Mouse (Mus musculus) T-helper 2 cell (primary cell): ENCODE data around the gene Repin1.

ENCODE experiments used
- in situ Hi-C: fragments of 300-600 bp; cut with MboI, MseI; formaldehyde crosslinking; loops from one replicate; pipeline ENCODE4 v1.15.1; 2025; ENCODE audit warnings: high pct_unique_total_duplicates

The Repin1 gene

DNA sequence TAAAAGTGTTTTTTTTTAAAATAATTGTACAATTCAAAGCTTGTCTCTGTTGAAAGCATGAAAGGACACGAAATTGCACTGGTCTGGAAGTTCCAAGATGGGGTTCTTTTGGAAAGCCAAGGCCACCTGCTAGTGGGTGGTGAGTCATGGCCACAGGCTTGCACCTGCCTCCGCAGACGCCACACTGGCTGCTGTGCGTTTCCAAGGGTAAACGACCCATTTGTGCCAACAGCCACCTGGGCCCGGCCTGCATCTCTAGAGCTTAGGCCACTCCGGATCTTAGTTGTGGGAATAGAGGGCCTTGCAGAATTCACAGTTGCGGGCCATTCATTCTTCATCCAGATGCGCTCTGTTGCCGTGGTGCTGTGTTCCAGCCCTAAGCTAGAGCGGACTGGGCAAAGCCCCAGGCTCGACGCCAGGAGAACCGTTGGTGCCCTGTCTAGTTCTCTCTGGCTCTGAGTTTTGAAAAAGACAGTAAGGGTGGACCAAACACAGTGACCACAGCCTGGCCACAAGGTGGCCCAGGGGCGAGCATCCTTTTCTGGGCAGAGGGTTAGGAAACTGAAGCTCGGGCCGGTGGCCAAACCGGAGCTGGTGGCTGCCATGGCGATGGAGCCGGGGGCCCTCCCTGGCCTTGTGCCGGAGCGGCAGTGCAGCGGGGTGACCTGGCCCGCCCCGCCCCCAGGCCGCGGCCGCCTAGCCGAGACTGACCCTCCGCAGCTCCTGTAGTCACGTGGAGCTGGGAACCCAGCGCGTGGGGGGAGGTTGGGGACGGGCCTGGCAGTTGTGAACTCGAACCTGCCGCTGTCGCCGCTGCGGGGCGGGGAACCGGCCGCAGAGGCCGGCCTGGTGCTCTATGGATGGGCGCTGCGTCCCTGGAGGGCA, at the start of gene Repin1, which contains the start of gene Gm44965:
TSS of gene Repin1 (plus strand) at position 726 of the 885 bp plus-strand sequence.
TSS of gene Gm44965 (plus strand) at position 784 of the 885 bp plus-strand sequence.
- in situ Hi-C loops: no loop called here

DNA sequence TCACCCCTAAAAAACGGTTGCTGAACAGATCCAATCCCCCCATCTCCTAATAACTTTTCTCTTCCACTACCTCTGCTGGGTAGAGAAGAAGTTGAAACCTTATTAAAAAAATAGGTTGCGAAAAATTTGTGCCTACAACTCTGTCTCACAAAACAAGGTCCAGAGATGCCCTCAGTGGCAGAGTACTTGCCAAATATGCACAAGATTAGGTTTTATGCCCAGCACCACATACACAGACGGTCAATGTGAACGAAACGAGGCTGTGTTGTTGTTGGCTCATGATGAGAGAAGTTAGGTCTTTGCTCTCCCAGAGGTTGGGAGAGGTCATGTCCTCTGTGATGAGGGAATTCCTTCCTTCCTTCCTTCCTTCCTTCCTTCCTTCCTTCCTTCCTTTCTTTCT, 48.4 kb upstream of the Repin1 start:
- in situ Hi-C loops: loop anchor here (10.0 kb wide), 1 partner anchor 370 kb away; no protein-coding TSS in a partner anchor

DNA sequence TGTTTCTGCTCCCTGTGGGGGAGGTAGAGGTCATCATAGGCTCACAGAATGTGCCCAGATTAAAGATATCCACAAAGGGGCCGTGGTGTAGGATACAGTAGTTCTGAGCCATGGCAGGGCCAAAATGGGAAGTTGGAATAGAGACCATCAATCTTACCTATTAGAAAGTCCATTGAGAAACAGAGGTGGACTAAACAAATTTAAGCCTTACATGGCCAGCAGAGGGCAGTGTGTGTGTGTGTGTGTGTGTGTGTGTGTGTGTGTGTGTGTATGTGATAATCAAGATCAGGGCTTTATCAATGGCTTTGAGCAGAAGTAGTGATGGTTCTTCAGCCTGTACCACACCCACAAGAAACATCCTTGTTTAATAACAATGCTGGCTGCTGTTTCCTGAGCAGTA, 47.4 kb upstream of the Repin1 start:
- in situ Hi-C loops: loop anchor here (10.0 kb wide), 1 partner anchor 371 kb away; no protein-coding TSS in a partner anchor

DNA sequence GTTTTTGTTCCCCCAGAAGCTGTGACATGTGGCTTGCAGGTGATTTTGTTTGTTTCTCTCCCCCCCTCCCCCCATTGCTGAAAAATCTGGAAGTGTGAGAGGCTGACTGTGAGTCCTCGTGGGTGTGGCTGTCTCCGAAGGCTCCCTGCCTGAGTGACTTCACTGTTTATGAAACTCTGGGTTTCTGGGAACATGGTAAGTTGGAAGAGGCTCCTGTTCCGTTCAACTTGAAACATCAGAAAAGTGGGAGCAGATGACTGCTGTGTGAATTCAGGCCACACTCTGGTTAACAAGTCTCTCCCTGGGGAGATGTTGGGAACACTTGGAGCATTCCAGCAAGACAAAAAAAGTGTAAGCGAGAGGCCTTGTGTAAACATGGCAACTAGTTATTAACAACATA, 46.8 kb upstream of the Repin1 start:
- in situ Hi-C loops: loop anchor here (10.0 kb wide), 1 partner anchor 372 kb away; no protein-coding TSS in a partner anchor

DNA sequence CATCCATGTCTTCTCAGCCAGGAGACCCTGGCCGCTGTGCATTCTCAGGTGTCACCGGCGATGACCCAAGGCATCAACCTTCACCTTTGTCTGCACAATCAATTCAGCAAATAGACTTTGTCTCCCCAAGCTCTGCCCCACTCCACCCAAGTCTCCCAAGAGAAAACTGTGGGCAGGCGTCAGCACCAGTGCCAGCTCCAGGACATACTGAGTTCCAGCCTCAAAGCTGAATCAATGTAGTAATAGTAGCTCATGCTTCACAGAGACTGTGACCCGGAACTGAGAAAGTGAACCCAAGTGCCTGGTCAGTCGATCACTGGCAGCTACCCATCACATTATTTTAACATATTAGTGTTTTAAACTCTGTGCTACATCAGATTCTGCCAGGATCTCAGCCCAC, 45.4 kb upstream of the Repin1 start:
- in situ Hi-C loops: loop anchor here (10.0 kb wide), 1 partner anchor 374 kb away; no protein-coding TSS in a partner anchor

DNA sequence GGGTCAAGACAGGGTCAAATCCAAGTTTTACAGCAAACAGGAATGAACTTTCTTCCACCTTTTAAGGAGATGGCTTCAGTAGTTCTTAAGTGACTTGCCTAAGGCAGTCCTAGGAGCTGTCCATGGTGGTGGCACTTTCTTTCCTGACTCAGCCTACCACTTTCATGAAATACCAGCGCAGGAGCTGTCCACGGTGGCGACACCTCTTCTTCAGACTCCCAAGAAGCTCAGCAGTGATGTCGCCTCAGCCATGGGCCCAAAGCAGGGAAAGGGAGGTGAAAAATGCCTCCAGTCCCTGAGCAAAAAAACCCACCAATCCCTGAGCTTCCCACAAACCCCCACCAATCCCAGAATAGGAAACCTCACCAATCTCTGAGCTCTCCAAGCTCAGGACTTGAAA, 40.8 kb upstream of the Repin1 start:
- in situ Hi-C loops: no loop called here

DNA sequence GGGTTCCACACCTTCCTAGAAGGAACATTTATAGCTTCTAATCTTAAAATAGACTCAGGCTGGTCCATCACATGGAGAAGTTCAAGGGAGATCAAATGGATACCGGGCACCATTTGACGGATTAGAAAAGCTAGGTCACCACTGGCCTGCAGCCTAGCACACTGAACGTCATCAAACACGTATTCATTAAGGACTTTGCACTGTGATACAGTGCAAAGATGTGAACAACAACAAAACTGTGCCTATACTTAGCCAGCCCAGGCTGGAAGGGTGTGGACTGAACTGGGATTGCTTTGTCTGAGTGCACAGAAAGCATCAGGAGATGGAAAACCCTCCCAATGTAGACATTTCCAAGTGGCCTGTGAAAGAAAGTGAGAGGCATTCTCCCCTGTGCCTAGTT, 39.9 kb upstream of the Repin1 start:
- in situ Hi-C loops: no loop called here

DNA sequence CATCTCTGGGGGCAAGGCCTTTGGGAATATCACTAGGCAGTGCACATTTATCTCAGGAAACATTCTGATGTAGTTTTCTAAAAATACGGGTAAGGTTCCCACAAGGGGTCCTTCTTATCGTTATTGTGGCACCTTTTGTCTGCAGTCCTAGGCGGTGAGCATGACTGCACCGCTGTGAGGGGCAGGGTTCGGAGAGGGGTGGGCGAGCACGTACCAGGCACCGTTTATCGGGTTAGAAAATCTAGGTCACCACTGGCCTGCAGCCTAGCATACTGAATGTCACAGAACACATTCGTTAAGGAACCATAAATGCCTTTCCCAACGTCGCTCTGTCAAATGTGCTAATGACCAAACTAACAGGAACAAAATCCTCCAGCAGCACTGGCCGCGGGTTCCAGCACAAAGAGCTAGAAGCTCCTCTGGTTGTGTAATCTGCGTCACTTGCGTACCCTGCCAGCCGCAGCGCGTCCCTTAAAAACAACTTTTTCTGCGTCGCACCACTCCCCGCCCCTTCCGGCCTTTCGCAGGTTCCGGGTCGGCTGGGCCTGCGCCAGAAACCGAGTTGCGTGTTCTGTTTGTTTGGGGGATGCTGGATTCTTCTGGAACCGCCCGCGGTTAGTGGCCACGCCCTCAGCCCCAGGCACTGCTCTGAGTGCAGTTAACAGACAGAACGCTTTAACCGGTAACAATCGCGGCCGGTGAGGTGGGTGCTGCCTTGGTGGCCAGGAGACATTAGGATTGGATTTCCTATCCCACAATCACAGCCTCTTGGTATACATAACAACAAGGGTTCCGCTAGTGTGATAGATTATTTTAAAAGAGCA, 39.2 kb upstream of the Repin1 start, which contains the start of gene Lrrc61:
TSS of gene Lrrc61 (plus strand) at position 517 of the 824 bp plus-strand sequence.
- in situ Hi-C loops: no loop called here

DNA sequence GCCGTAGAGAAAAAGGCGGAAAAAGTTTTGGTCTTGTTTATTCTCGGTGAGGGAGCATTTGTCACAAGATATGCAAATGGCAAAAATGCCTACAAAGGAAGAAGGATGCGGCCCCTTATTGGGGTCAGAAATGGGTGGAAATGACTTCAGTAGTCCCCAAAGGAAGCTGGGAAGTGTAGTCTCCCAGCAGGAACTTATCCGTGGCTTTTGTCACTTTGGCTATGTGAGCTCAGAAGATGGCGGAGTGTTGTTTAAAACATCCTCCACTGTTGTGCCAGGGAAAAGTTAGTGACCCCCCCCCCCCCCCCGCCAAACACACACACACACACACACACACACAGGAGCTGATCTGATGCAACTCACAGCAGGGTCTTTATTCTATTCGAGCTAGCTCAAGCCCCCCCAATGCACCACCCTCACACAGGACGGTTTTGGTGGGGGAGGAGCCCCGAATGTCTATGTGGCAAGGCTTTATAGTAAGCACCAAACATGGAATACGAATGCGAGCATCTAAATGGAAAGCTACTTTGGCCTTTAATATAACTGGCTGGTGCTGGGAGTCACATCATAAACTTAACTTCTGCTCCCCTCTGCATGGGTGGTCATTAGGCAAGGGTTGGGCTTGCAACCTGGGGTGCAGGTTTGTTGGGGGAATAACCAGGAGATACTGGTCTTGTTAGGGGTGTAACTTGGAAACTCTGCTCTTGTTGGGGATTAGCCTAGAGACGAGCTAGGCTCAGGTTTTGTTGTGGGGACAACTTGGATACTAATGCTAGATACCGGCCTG, 38.4 kb upstream of the Repin1 start:
- in situ Hi-C loops: no loop called here

DNA sequence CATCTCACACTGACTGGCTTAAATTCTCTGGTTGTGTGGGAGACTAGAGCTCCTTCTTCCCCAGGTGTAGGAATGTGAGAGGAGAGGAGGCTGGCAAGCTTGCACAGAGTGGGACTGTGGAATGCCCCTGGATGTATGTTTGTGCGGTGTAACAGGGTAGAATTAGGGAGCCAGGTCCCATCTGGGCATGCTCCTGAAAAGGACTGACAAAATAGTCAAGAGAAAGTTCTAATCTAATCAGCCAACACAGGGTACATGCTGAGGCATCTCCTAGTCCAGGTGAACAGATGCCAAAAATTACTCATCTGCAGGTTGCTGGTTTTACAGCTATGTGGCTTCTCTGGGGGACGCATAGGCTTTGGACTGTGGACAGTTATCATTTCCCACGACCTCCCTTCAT, 37.7 kb upstream of the Repin1 start:
- in situ Hi-C loops: no loop called here

DNA sequence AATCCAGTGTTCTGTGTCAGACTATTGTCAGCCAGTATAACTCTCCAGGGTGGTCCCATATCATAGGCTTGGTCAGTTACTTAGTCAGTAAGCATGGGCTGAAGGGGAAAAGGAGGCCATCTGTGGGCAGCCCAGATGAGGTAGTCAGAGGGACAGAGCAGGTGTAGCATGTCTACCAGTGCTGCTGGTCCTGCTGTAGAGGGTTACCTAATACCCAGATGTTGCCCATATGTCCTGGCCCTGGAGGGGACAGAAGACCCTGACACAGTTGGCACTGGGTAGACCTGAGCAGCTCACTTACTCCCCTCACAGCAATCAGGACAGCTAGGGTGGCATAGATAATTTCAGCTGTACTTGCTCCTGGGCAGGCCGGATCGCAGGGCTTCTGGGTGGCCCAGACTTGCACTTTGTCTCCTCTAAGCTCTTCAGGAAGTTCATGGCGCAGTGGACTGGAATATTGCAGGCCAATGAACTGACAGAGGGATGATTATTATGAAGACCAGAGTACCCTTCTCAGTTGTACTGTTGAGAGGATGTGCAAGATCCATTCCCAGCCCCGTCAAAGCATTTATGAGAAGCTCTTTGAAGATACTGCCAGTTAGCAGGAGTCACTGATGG, 27.9 kb upstream of the Repin1 start:
- in situ Hi-C loops: loop anchor here (5.0 kb wide), 1 partner anchor 49 kb away; no protein-coding TSS in a partner anchor

DNA sequence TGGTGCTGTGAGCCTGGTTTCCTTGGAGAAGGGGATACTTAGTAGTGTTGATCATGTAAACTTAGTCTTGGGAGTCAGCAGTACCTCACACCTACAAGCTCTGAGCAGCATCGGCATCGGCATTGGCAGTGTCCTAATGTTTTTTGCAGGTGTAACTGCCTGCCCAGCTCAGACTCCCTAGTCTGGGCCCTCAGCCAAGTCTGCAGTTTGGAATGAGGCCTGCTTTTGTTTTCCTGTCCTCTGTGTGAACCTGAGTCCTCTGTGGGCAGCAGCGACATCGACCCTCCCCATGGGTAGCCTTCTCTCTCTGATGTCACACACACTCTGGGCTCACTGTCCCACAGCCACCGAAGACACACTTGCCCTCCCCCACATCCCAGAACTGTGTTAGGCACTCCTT, 27.4 kb upstream of the Repin1 start:
- in situ Hi-C loops: loop anchor here (5.0 kb wide), 1 partner anchor 49 kb away; no protein-coding TSS in a partner anchor

DNA sequence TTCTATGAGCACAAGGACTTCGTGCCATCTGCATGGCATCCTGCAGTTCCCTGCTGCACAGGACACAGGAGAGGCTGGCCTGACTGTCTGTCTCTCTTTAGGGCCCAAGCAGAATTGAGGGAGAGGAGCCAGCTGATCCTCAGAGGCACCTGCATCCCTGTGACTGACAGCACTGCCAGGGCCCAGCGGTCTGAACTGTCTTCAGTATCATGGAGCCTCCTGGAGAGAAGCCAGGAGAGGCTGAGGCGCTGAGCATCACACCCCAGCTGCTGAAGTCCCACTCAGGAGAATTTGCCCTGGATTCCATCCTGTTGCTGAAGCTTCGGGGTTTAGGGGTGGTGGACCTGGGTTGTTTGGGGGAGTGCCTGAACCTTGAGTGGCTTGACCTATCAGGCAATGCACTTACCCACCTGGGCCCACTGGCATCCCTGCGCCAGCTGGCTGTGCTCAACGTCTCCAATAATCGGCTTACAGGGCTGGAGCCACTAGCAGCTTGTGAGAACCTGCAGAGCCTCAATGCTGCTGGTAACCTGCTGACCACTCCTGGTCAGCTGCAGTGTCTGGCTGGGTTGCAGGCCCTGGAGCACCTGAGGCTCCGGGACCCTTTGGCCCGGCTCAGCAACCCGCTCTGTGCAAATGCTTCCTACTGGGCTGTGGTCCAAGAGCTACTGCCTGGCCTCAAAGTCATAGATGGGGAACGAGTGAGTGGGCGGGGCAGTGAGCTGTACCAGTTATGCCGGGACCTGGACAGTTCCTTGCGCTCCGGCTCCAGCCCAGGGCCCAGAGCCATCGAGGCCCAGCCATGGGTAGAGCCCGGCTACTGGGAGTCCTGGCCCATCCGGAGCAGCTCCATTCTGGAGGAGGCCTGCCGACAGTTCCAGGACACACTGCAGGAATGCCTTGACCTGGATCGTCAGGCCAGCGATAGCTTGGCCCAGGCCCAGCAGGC, 25.4 kb upstream of the Repin1 start:
- in situ Hi-C loops: loop anchor here (5.0 kb wide), 1 partner anchor 51 kb away; no protein-coding TSS in a partner anchor

DNA sequence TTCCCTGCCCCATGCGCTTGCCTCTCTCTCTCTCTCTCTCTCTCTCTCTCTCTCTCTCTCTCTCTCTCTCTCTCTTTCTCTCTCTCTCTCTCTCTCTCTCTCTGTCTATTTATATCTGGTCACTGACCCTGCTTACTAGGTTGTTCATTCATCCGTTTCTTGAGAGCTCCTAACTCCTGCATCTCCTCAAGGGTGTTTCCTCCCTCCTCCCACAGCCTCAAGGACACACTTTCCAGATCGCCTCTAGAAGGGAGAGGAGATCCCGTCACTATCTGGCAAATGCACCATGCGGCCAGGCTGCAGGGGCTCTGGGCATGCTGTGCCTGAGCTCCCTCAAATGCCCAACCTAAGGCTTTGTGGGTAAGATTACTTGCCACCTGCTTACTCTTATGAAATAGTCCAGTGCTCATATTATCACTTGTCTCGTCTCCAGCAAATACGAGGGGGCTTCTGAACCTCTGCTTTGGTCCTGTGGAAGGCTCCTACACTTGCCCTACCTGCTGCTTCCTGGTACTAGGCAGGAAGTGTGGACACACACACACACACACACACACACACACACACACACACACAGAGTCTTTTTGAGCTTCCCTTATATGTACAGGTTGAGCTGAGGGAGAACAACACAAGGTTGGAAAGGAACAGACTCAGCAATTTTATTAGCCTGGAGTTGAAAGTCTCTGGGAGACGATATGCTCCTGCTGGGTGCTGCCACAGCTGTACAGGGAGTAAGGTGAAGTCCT, 24.4 kb upstream of the Repin1 start:
- in situ Hi-C loops: loop anchor here (5.0 kb wide), 1 partner anchor 52 kb away; no protein-coding TSS in a partner anchor

DNA sequence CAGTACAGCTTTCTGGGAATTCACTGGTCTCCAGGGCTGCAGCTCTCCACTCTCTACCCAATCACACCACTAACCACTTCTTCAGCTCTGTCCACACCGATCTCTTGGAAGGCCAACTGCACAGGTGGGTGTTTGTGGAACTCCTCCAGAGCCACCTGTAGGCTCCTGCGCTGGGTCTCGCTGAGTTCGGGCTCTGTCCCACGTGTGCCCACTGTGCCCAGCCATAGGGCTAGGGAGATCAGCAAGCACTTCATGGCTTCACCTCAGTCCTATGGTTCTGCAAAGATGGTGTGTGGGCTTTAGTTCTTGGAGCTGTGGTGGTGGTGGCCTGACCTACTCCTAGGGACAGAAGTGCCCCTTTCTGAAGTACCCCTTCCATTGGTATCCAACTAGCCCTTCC, 21.7 kb upstream of the Repin1 start:
- in situ Hi-C loops: no loop called here

DNA sequence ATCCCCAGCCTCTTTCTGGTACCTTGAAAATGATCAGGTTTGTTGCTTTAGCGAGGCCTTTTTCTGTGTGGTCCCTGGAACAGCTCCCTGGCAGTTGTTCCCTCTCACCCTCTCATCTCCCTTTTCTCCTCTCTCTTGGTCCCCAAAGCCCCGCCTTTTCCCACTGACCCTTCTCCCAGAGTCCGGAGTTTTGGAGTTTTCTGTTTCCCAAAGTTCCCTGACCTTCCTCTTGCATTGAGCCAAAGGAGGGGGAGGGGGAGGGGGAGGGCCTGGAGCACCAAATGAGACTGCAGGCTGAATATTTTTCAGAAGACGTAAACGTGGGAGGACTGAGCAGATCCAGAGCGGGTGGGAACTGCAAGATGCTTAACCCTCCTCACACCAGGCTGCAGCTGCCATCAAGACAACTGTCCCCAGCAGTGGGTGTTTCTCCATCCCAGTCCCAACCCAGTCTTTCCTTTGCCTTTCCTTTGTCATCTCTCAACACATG, 21.1 kb upstream of the Repin1 start, which contains the start of gene Rarres2:
TSS of gene Rarres2 (minus strand) at position 218 of the 490 bp plus-strand sequence.
- in situ Hi-C loops: no loop called here

DNA sequence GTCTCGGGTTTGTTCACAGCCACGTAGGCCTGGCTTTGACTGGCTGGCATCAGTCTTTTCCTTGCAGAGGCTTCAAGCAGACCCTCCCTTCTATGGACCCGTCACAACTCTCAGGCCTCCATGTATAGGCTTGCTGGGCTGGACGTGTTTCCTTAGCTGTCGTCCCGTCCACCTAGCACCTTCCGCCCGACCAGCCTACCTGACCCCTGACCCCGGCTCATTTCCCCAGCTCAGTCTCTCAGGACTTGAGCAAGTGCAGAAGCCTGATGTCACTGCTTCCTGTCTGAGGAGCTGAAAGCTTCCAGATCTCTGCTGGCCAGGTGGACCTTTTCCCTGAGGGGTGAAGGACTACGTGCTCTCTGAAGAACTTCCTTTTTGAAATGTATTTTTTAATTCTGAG, 20.4 kb upstream of the Repin1 start:
- in situ Hi-C loops: no loop called here

DNA sequence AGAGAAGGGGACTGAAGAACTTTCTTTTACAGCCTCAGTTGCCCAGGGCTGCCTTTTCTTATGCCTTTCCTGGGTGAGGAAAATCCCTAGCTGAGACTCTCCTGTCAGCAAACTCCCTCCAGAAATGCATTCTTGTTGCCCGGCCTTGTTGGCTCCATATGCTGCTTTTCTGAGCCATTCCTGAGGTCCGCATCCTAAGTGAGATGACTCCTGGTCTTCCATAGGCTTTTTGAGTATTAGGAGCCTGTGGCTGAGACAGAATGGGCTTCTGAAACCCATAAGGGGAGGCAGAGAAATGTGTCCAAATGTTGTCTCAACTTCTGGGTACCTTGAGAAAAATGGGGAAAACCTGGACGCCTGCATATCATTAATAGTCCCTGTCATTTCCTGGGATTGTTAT, 19.7 kb upstream of the Repin1 start:
- in situ Hi-C loops: no loop called here

DNA sequence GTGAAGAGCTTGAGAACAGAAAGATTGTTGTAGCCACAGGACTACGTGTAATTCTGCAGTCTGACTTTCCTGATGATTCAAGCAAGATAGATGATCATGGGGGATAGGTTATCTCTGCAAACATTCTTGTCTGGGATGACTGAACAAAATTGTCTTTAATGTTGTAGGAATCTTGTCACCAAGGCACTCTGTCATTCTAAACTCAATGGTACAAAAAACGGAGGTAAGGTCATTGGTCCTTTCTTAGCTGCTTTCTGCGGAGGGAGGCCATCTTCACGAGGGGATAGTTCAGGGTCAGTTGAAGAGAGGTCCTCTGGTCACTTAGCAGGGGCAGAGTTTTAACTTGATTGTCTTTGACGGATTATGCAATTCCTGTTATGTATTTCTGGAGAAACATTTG, 14.9 kb upstream of the Repin1 start:
- in situ Hi-C loops: no loop called here
